Mouse (Mus musculus) mesoderm, embryonic 11.5 days (tissue): ENCODE results near the gene Polr2h.

Experiments used
- DNase-seq: peaks from one replicate; pipeline ENCODE4 v3.0.0-alpha.2; 2012; ENCODE audit warnings: low read depth, low spot score

Polr2h gene

GRCm38 (mm10) chr16:20722736-20723135 is 5.3 kb downstream of the Polr2h start:
- DNase-seq = no peak

GRCm38 (mm10) chr16:20723247-20723646 is 5.8 kb downstream of the Polr2h start:
- DNase-seq = no peak

GRCm38 (mm10) chr16:20724338-20724748 is 6.9 kb downstream of the Polr2h start:
- peak; percentile 76 for DNase-seq

GRCm38 (mm10) chr16:20725321-20725720 is 7.9 kb downstream of the Polr2h start:
- no peak for DNase-seq

- no peak for DNase-seq
Observed at GRCm38 (mm10) chr16:20725750-20726149, 8.3 kb downstream of the Polr2h start.

GRCm38 (mm10) chr16:20726384-20726783 is 8.9 kb downstream of the Polr2h start:
- no peak for DNase-seq

GRCm38 (mm10) chr16:20730293-20730711 is 12.8 kb downstream of the Polr2h start:
- DNase-seq = no peak

GRCm38 (mm10) chr16:20731688-20732087 is 14.2 kb downstream of the Polr2h start:
- DNase-seq = no peak

- DNase-seq = peak; percentile 46
Observed at GRCm38 (mm10) chr16:20732251-20732924, 14.9 kb downstream of the Polr2h start.

- DNase-seq = peak; percentile 68
Observed at GRCm38 (mm10) chr16:20732925-20733730, 15.7 kb downstream of the Polr2h start, which contains the start of gene Chrd. TSS of gene Chrd (plus strand) at chr16:20733127.

- DNase-seq = peak; percentile 46
Observed at GRCm38 (mm10) chr16:20733731-20734730, 16.6 kb downstream of the Polr2h start, which contains the start of gene Thpo. TSS of gene Thpo (minus strand) at chr16:20734511.

- DNase-seq = no peak
Observed at GRCm38 (mm10) chr16:20735651-20736050, 18.2 kb downstream of the Polr2h start.

GRCm38 (mm10) chr16:20736168-20736567 is 18.7 kb downstream of the Polr2h start:
- no peak for DNase-seq

GRCm38 (mm10) chr16:20736823-20737222 is 19.4 kb downstream of the Polr2h start:
- DNase-seq = no peak

- DNase-seq = no peak
Observed at GRCm38 (mm10) chr16:20739845-20740244, 22.4 kb downstream of the Polr2h start.

- DNase-seq = no peak
Observed at GRCm38 (mm10) chr16:20746641-20747040, 29.2 kb downstream of the Polr2h start.

- DNase-seq = peak; percentile 50
Observed at GRCm38 (mm10) chr16:20750518-20750917, 33.1 kb downstream of the Polr2h start.

GRCm38 (mm10) chr16:20756052-20756451 is 38.6 kb downstream of the Polr2h start:
- DNase-seq = no peak

GRCm38 (mm10) chr16:20757385-20757784 is 39.9 kb downstream of the Polr2h start:
- no peak for DNase-seq

GRCm38 (mm10) chr16:20761681-20762080 is 44.2 kb downstream of the Polr2h start:
- peak; percentile 43 for DNase-seq

GRCm38 (mm10) chr16:20765244-20765643 is 47.8 kb downstream of the Polr2h start:
- DNase-seq = peak; percentile 57
